Mouse (Mus musculus) bone marrow, adult 2 months (tissue): Measurements from ENCODE around the gene Gm27021.

Experiments
- CTCF ChIP-seq: fragments of 200-500 bp; IDR thresholded peaks from 2 replicates; pipeline ENCODE4 v1.5.1; 2011; ENCODE audit warnings: low read length, control low read depth; ENCODE audit not compliant: control insufficient read depth, insufficient read depth
- POLR2A ChIP-seq: fragments of 200-500 bp; IDR thresholded peaks from 2 replicates; pipeline ENCODE4 v1.6.1; 2011; ENCODE audit warnings: low read depth, mild to moderate bottlenecking, control low read depth, low read length, borderline replicate concordance; ENCODE audit not compliant: control insufficient read depth

GRCm38 (mm10) chr8:120672626-120673229 is 4.8 kb upstream of the Gm27021 start:
- TF ChIP-seq CTCF (no peak), POLR2A (no peak)
